Mouse (Mus musculus) limb, embryonic 14.5 days (tissue): ENCODE data around the gene Nrxn3. TPM values are rescaled to one million over a fixed set of nuclear protein-coding genes. Genes with fewer than 3 reads are reported as not detected.

Experiments
- ATAC-seq: fragments of 200-750 bp; cut with Nextera tagmentation; 2 replicates; pipeline ENCODE4 v1.8.0; 2017; ENCODE audit warnings: low read depth, moderate number of reproducible peaks, moderate TSS enrichment; ENCODE audit not compliant: low FRiP score
- DNase-seq: peaks from one replicate; pipeline ENCODE4 v3.0.0-alpha.2; 2015; ENCODE audit warnings: low spot score
- H3K27ac ChIP-seq: fragments of 300-500 bp; sonication (generic); replicated peaks from 2 replicates; pipeline ENCODE4 v1.5.1; 2014; ENCODE audit warnings: low read depth, mild to moderate bottlenecking, low read length, moderate library complexity, mixed read lengths
- H3K27me3 ChIP-seq: fragments of 300-500 bp; sonication (generic); 2 replicates; pipeline ENCODE4 v1.6.1; 2014; ENCODE audit warnings: low read length, mixed read lengths; ENCODE audit not compliant: control insufficient read depth, insufficient read depth
- H3K36me3 ChIP-seq: fragments of 300-500 bp; sonication (generic); 2 replicates; pipeline ENCODE4 v1.6.1; 2014; ENCODE audit warnings: mild to moderate bottlenecking, low read length, moderate library complexity, mixed read lengths; ENCODE audit not compliant: control insufficient read depth, insufficient read depth
- H3K4me1 ChIP-seq: fragments of 300-500 bp; sonication (generic); 2 replicates; pipeline ENCODE4 v1.6.1; 2014; ENCODE audit warnings: antibody characterized with exemption, low read length, mixed read lengths; ENCODE audit not compliant: control insufficient read depth, insufficient read depth
- H3K4me2 ChIP-seq: fragments of 300-500 bp; sonication (generic); replicated peaks from 2 replicates; pipeline ENCODE4 v1.6.1; 2014; ENCODE audit warnings: low read depth, mild to moderate bottlenecking, low read length, moderate library complexity; ENCODE audit not compliant: severe bottlenecking
- H3K4me3 ChIP-seq: fragments of 300-500 bp; sonication (generic); replicated peaks from 2 replicates; pipeline ENCODE4 v1.5.1; 2014; ENCODE audit warnings: low read length
- H3K9ac ChIP-seq: fragments of 300-500 bp; sonication (generic); 2 replicates; pipeline ENCODE4 v1.6.1; 2014; ENCODE audit warnings: mild to moderate bottlenecking, low read depth, low read length, moderate library complexity; ENCODE audit not compliant: severe bottlenecking
- H3K9me3 ChIP-seq: fragments of 300-500 bp; sonication (generic); 2 replicates; pipeline ENCODE4 v1.6.1; 2016; ENCODE audit warnings: low read length; ENCODE audit not compliant: control insufficient read depth
- POLR2A ChIP-seq: fragments of 200-500 bp; IDR thresholded peaks from 2 replicates; pipeline ENCODE4 v1.8.0; 2012; ENCODE audit warnings: inconsistent platforms, mild to moderate bottlenecking, moderate library complexity, borderline replicate concordance; ENCODE audit not compliant: insufficient read depth, insufficient read length; ENCODE audit errors: extremely low read depth
- WGBS: fragments of 180-500 bp; shearing (Covaris S2); extraction: QIAGEN DNeasy Blood & Tissue Kit; methylation state at CpG from one replicate; pipeline ENCODE4 v1.1.7; 2014; 5-methylcytosine and 5-hydroxymethylcytosine counted together
- polyA plus RNA-seq, 2 experiments: library from polyadenylated mRNA; depleted of rRNA in 1 of 2; stranded (reverse) in 1 of 2; unstranded in 1 of 2; fragments of >200 nt; fragmentation: Nextera tagmentation in 1 of 2; extraction: Ambion mirVana in 1 of 2; gene quantifications; 2 replicates each; pipeline versions ENCODE4 v1.2.1 to v1.2.3; 2012 to 2014

The Nrxn3 gene
- polyA plus RNA-seq, 2 experiments: 0.74 to 1.4 TPM

GRCm38 (mm10) chr12:89530679-89531350, 808.1 kb downstream of the Nrxn3 start:
- ATAC-seq (peak; percentile 34; the same call in 1 of the 2 replicates), DNase-seq (peak; percentile 40)
- Histone ChIP-seq H3K9me3 (no peaks in the 10 kb centered on the region), H3K9ac (no peak overlapping the region), H3K4me3 (no peak overlapping the region), H3K4me1 (no peaks in the 10 kb centered on the region), H3K27me3 (no peaks in the 10 kb centered on the region), H3K36me3 (no peaks in the 10 kb centered on the region), H3K4me2 (no peak overlapping the region), H3K27ac (no peak overlapping the region)
- TF ChIP-seq POLR2A: no peak
- 14% methylated on average over 4 of the region's 4 CpGs for WGBS

- Histone ChIP-seq H3K4me2 (no peak overlapping the region), H3K4me3 (no peak overlapping the region), H3K27me3 (no peaks in the 10 kb centered on the region), H3K9ac (no peak overlapping the region), H3K9me3 (no peaks in the 10 kb centered on the region), H3K4me1 (no peaks in the 10 kb centered on the region), H3K27ac (no peak overlapping the region), H3K36me3 (no peaks in the 10 kb centered on the region)
- 82% methylated on average over 2 of the region's 2 CpGs for WGBS
- no peak for DNase-seq
- no peak for TF ChIP-seq POLR2A
- ATAC-seq: no peak
Observed at GRCm38 (mm10) chr12:89551291-89551690, 828.6 kb downstream of the Nrxn3 start.

GRCm38 (mm10) chr12:89553223-89553880, 830.7 kb downstream of the Nrxn3 start:
- Histone ChIP-seq H3K4me1 (no peaks in the 10 kb centered on the region), H3K27ac (no peak overlapping the region), H3K4me2 (no peak overlapping the region), H3K9ac (no peak overlapping the region), H3K9me3 (no peaks in the 10 kb centered on the region), H3K27me3 (no peaks in the 10 kb centered on the region), H3K36me3 (no peaks in the 10 kb centered on the region), H3K4me3 (no peak overlapping the region)
- TF ChIP-seq POLR2A: no peak
- no peak for ATAC-seq
- no peak for DNase-seq
- 55% methylated on average over 4 of the region's 4 CpGs for WGBS

- no peak for ATAC-seq
- no peaks in the 10 kb centered on the region for H3K27me3 ChIP-seq
- H3K27ac ChIP-seq: no peak overlapping the region
- H3K4me3 ChIP-seq: no peak overlapping the region
- DNase-seq: no peak
- H3K9ac ChIP-seq: no peak overlapping the region
- H3K4me2 ChIP-seq: no peak overlapping the region
- no peaks in the 10 kb centered on the region for H3K36me3 ChIP-seq
- 78% methylated on average over 2 of the region's 2 CpGs for WGBS
- no peaks in the 10 kb centered on the region for H3K4me1 ChIP-seq
- no peak for TF ChIP-seq POLR2A
- H3K9me3 ChIP-seq: no peaks in the 10 kb centered on the region
Observed at GRCm38 (mm10) chr12:89554171-89554570, 831.5 kb downstream of the Nrxn3 start.

GRCm38 (mm10) chr12:89554740-89555430, 832.2 kb downstream of the Nrxn3 start:
- no peaks in the 10 kb centered on the region for H3K36me3 ChIP-seq
- ATAC-seq (no peak), DNase-seq (no peak)
- no peak overlapping the region for H3K4me2 ChIP-seq
- H3K27ac ChIP-seq: no peak overlapping the region
- no peak for TF ChIP-seq POLR2A
- no peaks in the 10 kb centered on the region for H3K27me3 ChIP-seq
- no peaks in the 10 kb centered on the region for H3K4me1 ChIP-seq
- no peak overlapping the region for H3K9ac ChIP-seq
- H3K9me3 ChIP-seq: no peaks in the 10 kb centered on the region
- H3K4me3 ChIP-seq: no peak overlapping the region
- WGBS: 68% methylated on average over 2 of the region's 2 CpGs
